Mouse (Mus musculus) ES-Bruce4 (cell line): ENCODE results near the gene Cog4.

Source experiments
- CTCF ChIP-seq: IDR thresholded peaks from one replicate; pipeline ENCODE4 v1.8.1; 2011; ENCODE audit warnings: low read depth, low read length
- EP300 ChIP-seq: IDR thresholded peaks from 2 replicates; pipeline ENCODE4 v1.6.1; 2011; ENCODE audit warnings: low read depth, low read length; ENCODE audit not compliant: insufficient read depth
- POLR2A ChIP-seq: IDR thresholded peaks from one replicate; pipeline ENCODE4 v1.8.1; 2011; ENCODE audit warnings: low read length; ENCODE audit not compliant: insufficient read depth

DNA sequence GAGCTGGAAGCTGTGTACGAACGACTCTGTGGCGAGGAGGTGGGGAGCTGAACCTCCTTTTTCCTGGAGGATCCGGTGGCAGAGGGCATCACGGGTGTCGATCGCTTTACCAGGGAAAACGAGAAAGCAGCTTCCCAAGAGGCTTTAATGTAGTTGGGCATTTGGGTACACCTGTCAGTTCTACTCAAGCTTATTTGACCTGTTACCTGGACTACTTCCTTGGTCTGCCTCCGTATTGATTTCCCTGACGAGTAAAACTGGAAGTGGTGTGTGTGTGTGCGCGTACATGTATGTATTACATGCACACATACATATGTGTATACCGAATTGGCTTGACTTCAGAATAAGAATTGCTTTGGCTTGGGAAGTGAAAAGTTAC is 760 bp downstream of the Cog4 start:
- no peak for TF ChIP-seq CTCF
- TF ChIP-seq POLR2A, result no peak
- no peak for TF ChIP-seq EP300
